Mouse (Mus musculus) midbrain, embryonic 15.5 days (tissue): Measurements from ENCODE around the gene Rpl28. TPM values are rescaled to one million over a fixed set of nuclear protein-coding genes. Genes with fewer than 3 reads are reported as not detected.
"Not testable (repeated sequence)": the region's sequence is repeated elsewhere in the genome, so short reads cannot be mapped to it uniquely, and the experiment has no call there.

ENCODE experiments used
- ATAC-seq: fragments of 200-750 bp; cut with Nextera tagmentation; replicated peaks from 2 replicates; pipeline ENCODE4 v1.8.0; 2017; ENCODE audit warnings: moderate TSS enrichment
- H3K27ac ChIP-seq: fragments of 300-500 bp; sonication (generic); 2 replicates; pipeline ENCODE4 v1.5.1; 2015; ENCODE audit warnings: mild to moderate bottlenecking, inconsistent platforms
- H3K27me3 ChIP-seq: fragments of 300-500 bp; sonication (generic); replicated peaks from 2 replicates; pipeline ENCODE4 v1.6.1; 2015; ENCODE audit warnings: inconsistent platforms
- H3K36me3 ChIP-seq: fragments of 300-500 bp; sonication (generic); replicated peaks from 2 replicates; pipeline ENCODE4 v1.6.1; 2015; ENCODE audit warnings: inconsistent platforms
- H3K4me1 ChIP-seq: fragments of 300-500 bp; sonication (generic); 2 replicates; pipeline ENCODE4 v1.6.1; 2015; ENCODE audit warnings: inconsistent platforms
- H3K4me2 ChIP-seq: fragments of 300-500 bp; sonication (generic); 2 replicates; pipeline ENCODE4 v1.6.1; 2015; ENCODE audit warnings: inconsistent platforms, mild to moderate bottlenecking, moderate library complexity
- H3K4me3 ChIP-seq: fragments of 300-500 bp; sonication (generic); 2 replicates; pipeline ENCODE4 v1.5.1; 2015; ENCODE audit warnings: mild to moderate bottlenecking, inconsistent platforms
- H3K9ac ChIP-seq: fragments of 300-500 bp; sonication (generic); 2 replicates; pipeline ENCODE4 v1.6.1; 2015; ENCODE audit warnings: mild to moderate bottlenecking, inconsistent platforms
- H3K9me3 ChIP-seq: fragments of 300-500 bp; sonication (generic); 2 replicates; pipeline ENCODE4 v1.6.1; 2016; ENCODE audit warnings: inconsistent platforms
- WGBS: fragments of 180-500 bp; shearing (Covaris S2); methylation state at CpG from one replicate; pipeline ENCODE4 v1.1.7; 2015; ENCODE audit warnings: mixed read lengths; 5-methylcytosine and 5-hydroxymethylcytosine counted together
- polyA plus RNA-seq: library from polyadenylated mRNA; unstranded; fragments of >200 nt; fragmentation: Nextera tagmentation; extraction: Ambion mirVana; gene quantifications from 2 replicates; pipeline ENCODE4 v1.2.1, GENCODE M21; 2015

Gene Rpl28
- polyA plus RNA-seq, 1 experiment from 2014 or later = 187 TPM

DNA sequence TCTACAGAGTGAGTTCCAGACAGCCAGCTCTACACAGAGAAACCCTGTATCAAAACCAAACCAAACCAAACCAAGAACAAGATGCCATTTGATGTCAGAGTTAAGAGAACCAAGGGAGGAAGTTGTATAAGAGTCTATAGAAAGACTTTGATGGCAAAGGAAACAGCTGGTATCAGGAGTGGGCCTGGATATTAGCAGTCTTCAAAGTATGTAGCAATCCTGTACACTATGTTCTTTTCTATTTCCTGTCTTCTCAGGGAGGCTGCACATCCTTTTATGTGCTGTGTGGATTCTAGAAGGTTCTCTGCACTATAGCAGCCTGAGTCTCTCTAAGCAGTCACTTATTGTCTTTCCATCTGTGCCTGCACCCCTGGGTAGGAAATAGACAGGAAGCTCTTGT is 23.9 kb downstream of the Rpl28 start:
- Histone ChIP-seq H3K36me3 (no peaks in the 10 kb centered on the region), H3K27ac (no peak overlapping the region), H3K9me3 (no peaks in the 10 kb centered on the region), H3K4me2 (no peak overlapping the region), H3K4me1 (peaks cover 7% of the 10 kb centered on the region), H3K27me3 (no peaks in the 10 kb centered on the region), H3K4me3 (no peak overlapping the region), H3K9ac (no peak overlapping the region)
- ATAC-seq = no peak

DNA sequence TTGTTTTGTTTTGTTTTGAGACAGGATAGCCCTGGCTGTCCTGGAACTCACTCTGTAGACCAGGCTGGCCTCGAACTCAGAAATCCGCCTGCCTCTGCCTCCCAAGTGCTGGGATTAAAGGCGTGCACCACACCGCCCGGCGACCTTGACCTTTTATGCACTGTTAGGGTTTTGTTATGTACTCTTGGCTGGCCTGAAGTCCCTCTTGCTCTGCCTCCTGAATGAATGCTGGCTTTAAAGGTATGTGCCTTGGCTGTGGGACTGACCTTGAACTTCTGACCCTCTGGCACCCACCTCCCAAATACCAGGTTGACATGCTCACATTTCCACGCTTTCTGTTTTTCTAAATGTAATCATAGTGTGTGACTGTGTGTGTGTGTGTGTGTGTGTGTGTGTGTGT is 28.3 kb downstream of the Rpl28 start:
- not testable (repeated sequence) for H3K36me3 ChIP-seq, H3K4me3 ChIP-seq, H3K4me2 ChIP-seq, H3K4me1 ChIP-seq, H3K27me3 ChIP-seq, H3K27ac ChIP-seq, ATAC-seq, H3K9me3 ChIP-seq, H3K9ac ChIP-seq
- 93% methylated on average over 7 of the region's 7 CpGs for WGBS

DNA sequence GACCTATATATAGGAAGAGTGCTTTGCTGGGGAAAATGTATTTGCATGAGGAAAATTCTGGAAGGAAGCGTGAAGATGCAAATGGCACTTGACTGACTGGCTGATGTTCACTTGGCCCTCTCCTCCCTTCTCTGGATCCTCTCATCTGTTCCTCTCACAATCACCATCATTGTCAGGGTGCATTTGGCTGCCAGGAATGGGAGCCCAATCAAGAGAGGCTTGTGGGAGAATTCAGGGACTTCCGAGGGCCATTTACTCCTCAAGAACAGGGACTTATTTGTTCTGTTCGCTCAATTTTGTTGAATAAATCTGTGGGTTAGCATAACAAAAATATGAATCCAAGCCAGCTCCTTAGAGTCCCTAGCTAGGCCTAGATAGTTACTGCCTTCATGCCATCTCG is 29.0 kb downstream of the Rpl28 start:
- ATAC-seq = no peak
- H3K4me3 ChIP-seq = no peak overlapping the region
- no peak overlapping the region for H3K9ac ChIP-seq
- H3K27ac ChIP-seq = no peak overlapping the region
- H3K4me1 ChIP-seq = no peaks in the 10 kb centered on the region
- WGBS = 75% methylated on average over 4 of the region's 4 CpGs
- no peaks in the 10 kb centered on the region for H3K9me3 ChIP-seq
- no peaks in the 10 kb centered on the region for H3K36me3 ChIP-seq
- no peak overlapping the region for H3K4me2 ChIP-seq
- H3K27me3 ChIP-seq = no peaks in the 10 kb centered on the region

DNA sequence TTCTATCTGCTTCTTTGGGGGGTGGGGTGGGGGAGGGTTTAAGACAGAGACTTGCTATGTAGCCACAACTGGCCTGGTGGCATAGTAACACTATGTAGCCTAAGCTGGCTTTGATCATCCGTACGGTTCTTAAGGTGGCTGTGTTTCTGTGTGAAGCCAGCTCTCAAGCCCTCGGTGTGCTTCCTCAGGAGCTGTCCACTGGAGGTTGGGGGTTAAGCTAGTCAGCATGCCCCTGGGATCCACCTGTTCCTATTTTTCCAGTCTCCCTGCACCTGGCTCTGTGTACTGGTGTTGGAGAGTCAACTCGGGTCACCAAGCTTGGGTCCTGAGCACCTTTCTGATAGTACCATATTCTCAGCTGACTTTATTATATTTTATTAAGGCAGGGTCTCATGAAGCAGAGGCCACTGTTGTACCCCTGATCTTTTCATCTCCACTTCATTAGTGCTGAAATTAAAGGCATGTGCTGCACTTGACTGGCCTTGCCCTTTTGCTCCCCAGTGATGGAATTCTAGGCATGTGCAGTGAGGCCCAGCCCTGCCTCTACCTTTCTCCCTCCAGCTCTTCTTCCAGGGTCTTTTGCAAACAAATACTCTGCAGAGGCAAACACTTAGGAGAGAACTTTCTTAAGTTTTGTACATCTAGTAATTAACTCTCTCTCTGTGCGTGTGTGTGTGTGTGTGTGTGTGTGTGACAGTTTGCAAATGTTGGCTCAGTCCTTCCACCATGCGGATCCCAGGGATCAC is 29.7 kb downstream of the Rpl28 start:
- 76% methylated on average over 6 of the region's 6 CpGs for WGBS
- Histone ChIP-seq H3K9ac (no peak overlapping the region), H3K27me3 (no peaks in the 10 kb centered on the region), H3K9me3 (no peaks in the 10 kb centered on the region), H3K36me3 (no peaks in the 10 kb centered on the region; the same call in 1 of the 2 replicates), H3K4me2 (no peak overlapping the region), H3K4me3 (no peak overlapping the region), H3K4me1 (no peaks in the 10 kb centered on the region), H3K27ac (no peak overlapping the region)
- ATAC-seq = no peak

DNA sequence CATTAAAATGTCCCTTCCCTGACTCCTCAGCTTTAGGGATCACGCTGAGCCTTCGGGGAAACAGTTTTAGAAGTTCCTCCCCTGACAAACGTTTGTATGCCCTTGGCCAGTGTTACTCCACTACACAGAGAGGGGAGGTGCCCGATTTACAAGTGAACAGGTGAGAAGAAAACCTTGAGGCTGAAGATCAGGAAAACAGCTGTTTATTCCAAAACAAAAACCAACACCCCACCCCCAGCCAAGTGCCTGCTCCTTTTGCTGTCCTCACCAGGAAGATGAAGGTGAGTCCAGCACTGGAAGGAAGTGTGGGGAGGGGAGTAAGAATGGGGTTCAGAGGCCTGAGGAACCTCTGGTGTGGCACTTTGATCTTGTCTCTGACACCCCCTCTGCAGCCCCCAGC is 32.7 kb downstream of the Rpl28 start:
- no peaks in the 10 kb centered on the region for H3K9me3 ChIP-seq
- 58% methylated on average over 4 of the region's 4 CpGs for WGBS
- no peak for ATAC-seq

DNA sequence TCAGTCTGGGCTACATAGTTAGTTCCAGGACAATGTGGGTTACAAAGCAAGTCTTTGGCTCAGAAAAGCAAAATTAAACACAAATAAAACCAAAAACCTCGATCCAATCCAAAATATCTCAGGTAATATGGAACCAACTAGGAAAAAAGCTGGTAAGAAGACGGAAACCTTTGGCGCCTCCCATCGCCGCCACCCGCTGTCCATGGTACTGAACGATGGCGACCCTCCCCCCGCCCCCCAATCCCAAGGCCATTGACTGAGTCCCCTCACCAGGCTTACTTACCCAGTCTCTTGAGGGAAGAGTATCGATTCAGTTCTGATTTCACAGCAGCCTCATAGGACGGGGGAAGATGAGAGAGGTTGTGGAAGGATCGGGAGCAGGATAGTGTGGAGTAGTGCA is 37.8 kb downstream of the Rpl28 start:
- Histone ChIP-seq H3K4me1 (0 out of 2 replicates have a peak, but pooled peaks cover 2% of the 10 kb centered on the region), H3K36me3 (peaks cover 15% of the 10 kb centered on the region), H3K27me3 (no peaks in the 10 kb centered on the region), H3K9me3 (no peaks in the 10 kb centered on the region), H3K4me3 (no peak overlapping the region), H3K27ac (no peak overlapping the region), H3K9ac (no peak overlapping the region), H3K4me2 (no peak overlapping the region)
- 9% methylated on average over 12 of the region's 12 CpGs for WGBS
- no peak for ATAC-seq

More for the DNA sequence above, 32.7 kb downstream of the Rpl28 start:
- peaks cover 15% of the 10 kb centered on the region for H3K36me3 ChIP-seq
- H3K4me1 ChIP-seq = no peaks in the 10 kb centered on the region
- H3K27ac ChIP-seq = no peak overlapping the region
- no peak overlapping the region for H3K9ac ChIP-seq
- H3K27me3 ChIP-seq = no peaks in the 10 kb centered on the region
- no peak overlapping the region for H3K4me3 ChIP-seq
- no peak overlapping the region for H3K4me2 ChIP-seq

DNA sequence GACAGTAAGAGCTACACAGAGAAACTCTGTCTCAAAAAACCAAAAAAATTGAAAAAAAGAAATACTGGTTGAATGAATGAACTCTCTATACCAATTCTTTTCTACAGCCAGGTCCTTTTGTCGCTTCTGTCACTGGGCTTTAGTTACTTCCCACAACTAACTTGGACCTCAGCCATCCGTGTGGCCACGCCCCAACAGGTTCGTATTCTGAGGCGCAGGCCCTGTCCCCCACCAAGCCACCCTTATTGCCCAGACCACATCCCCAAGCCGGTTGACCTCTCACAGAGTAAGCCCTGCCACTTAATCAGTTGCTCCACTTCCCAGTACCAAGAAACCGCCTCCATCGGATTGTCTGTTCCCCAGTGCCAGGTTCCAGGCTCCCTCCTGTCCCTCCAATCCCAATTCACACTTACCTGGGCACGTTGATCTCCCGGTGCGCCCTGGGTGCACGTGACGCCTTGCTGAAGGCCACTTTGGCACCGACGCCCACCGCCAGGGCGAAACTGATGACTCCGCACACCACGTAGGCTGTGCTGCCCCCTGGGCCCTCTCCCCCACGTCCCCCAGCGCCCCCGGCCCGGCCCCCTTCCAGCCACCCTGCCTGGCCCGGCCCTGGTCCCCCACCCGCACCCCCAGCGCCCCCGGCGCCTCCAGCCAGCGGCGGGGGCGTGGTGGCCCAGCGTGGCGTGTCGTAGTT is 43.1 kb downstream of the Rpl28 start:
- H3K4me1 ChIP-seq = peaks cover 13% of the 10 kb centered on the region
- peak overlapping the region; percentile 59 for H3K4me2 ChIP-seq
- H3K9ac ChIP-seq = peak overlapping the region; percentile 89
- H3K9me3 ChIP-seq = no peaks in the 10 kb centered on the region
- H3K27ac ChIP-seq = peak overlapping the region; percentile 90
- WGBS = 6% methylated on average over 34 of the region's 34 CpGs
- no peaks in the 10 kb centered on the region; the same call in 1 of the 2 replicates for H3K36me3 ChIP-seq
- peak overlapping the region; percentile 61 for H3K4me3 ChIP-seq
- peak; percentile 31 for ATAC-seq
- no peaks in the 10 kb centered on the region for H3K27me3 ChIP-seq

DNA sequence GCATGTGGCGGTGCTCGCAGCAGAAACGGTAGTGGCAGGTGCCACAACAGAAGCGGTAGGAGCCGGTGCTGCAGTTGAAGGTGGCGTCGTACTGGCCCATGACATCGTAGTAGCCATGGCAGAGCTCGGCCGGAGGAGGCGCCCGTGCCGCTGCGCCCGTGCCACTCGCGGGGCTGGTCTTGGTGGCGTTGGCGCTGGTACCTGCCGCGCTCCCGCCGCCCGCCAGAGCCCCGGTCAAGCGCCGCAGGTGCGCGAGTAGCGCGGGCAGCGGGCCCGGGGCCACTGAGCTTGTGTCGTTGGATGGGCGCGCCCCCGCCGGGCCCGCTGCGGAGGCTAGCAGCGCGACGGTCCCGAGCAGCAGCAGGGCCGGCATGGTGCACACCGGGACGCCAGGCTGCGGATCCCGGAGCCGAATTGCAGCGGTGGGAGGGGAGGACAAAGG is 43.7 kb downstream of the Rpl28 start:
- under 1% methylated on average over 48 of the region's 51 CpGs for WGBS
- H3K27me3 ChIP-seq = no peaks in the 10 kb centered on the region

DNA sequence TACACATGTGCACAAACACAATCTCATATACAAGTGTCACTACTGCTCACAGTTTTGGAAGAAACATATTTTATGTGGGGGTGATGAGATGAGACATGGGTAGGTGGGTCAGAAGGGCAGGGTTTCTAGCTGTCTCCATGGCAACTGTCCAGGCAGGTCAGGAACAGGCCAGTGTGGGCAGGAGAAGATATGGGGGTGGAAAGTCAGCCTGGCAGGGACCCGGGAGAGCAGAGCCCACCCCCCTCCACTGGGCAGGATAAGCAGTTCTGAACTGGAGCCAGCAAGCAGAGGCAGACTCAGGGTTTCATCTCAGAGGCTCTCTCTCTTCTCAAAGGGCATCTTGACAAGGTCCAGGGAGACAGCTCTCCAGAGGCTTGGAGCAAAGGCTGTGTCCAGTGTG is 45.0 kb downstream of the Rpl28 start:
- Histone ChIP-seq H3K9ac (no peak overlapping the region), H3K27ac (no peak overlapping the region), H3K4me2 (no peak overlapping the region), H3K27me3 (no peaks in the 10 kb centered on the region), H3K4me1 (peaks cover 27% of the 10 kb centered on the region), H3K9me3 (no peaks in the 10 kb centered on the region), H3K36me3 (no peaks in the 10 kb centered on the region), H3K4me3 (0 out of 2 replicates have a peak overlapping the region, but pooled peaks have one; percentile 1)
- WGBS = 10% methylated on average over 1 of the region's 1 CpGs
- ATAC-seq = no peak

More for the DNA sequence above, 43.7 kb downstream of the Rpl28 start:
- H3K27ac ChIP-seq = peak overlapping the region; percentile 90
- no peaks in the 10 kb centered on the region; the same call in 1 of the 2 replicates for H3K36me3 ChIP-seq
- ATAC-seq = peak; percentile 93
- H3K9ac ChIP-seq = peak overlapping the region; percentile 89
- peaks cover 14% of the 10 kb centered on the region for H3K4me1 ChIP-seq
- H3K9me3 ChIP-seq = no peaks in the 10 kb centered on the region
- peak overlapping the region; percentile 61 for H3K4me3 ChIP-seq
- peak overlapping the region; percentile 59 for H3K4me2 ChIP-seq

DNA sequence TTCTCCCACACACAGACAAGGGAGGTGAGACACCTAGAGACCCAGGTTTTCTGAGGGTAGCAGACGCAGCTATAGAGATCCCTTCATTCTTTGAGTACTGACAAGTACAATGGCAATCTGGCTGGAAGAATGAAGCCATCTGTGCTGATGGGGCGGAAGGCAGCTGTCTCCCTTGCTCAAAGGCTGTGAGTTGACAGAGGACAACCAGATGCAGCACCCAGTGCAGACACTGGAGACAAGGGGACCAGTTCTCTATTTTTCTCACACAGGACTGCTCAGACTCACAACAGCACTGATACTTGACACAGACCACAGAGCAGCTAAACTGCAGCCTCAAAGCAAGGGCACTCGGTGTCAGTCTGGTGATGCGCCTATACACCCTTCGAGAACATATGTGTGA is 49.4 kb downstream of the Rpl28 start:
- ATAC-seq = no peak
- Histone ChIP-seq H3K27ac (peak overlapping the region; percentile 90), H3K27me3 (no peaks in the 10 kb centered on the region), H3K4me2 (peak overlapping the region; percentile 85), H3K9me3 (no peaks in the 10 kb centered on the region), H3K4me1 (peaks cover 35% of the 10 kb centered on the region), H3K36me3 (no peaks in the 10 kb centered on the region), H3K4me3 (peak overlapping the region; percentile 81), H3K9ac (peak overlapping the region; percentile 76; the same call in 1 of the 2 replicates)
- 47% methylated on average over 5 of the region's 5 CpGs for WGBS

DNA sequence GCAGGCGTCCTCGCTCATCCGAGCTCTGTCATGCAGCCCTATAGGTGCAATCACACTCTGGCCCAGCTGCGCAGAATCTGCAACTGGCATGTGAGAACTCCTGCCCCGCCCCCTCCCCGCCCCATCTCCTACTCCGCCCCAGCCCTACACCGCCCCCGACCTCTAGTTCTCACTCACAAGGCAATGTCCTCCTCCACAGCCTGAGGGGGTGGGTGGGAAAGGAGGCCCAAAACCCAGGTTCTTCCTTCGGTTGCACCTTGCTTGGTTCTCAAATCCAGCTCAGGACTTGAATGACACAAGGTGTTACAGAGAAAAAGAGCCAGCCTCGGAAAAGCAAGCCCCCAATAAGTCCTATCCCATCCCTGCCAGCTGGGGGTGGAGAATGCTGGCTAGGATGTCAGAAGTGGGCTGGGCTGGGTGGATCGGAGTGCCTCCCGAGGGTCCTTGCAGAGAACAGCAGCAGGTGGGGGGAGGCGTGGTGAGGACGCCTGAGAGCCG is 50.0 kb downstream of the Rpl28 start:
- H3K4me1 ChIP-seq = peaks cover 32% of the 10 kb centered on the region
- 3% methylated on average over 16 of the region's 16 CpGs for WGBS
- H3K9me3 ChIP-seq = no peaks in the 10 kb centered on the region
- ATAC-seq = peak; percentile 68
- peak overlapping the region; percentile 90 for H3K27ac ChIP-seq
- H3K9ac ChIP-seq = peak overlapping the region; percentile 76; the same call in 1 of the 2 replicates
- peak overlapping the region; percentile 81 for H3K4me3 ChIP-seq
- no peaks in the 10 kb centered on the region for H3K27me3 ChIP-seq
- peak overlapping the region; percentile 85 for H3K4me2 ChIP-seq
- no peaks in the 10 kb centered on the region for H3K36me3 ChIP-seq

DNA sequence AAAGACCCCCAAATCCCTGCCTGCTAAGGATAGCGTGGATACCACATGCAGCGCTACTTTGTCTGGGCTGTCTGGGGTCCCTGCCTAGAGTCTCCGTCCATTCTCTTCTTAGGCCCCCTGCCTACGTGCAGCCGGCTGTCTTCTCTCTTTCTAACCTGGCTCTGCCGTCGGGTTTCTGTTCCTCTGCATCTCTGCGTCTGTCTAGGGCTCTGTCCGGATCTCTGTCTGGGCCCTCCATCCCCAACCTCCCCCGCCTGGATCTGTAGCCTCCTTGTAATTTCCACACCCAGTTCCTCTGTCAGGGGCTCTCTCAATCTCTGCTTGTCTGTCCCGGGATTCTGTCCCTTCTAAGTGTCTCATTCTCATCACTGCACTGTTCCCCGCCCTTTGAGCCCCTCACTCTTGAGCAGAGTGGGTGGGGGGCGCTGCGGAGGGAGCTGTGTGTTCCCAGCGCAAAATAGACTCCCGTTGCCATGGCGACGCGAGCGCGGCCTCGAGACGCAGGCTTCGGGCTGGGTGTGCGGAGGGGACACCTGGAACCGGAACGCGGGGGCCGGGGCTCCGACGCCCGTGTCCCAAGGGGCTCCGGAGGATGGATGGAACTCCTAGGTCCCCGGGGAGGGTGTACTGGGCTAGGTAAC is 51.0 kb downstream of the Rpl28 start:
- Histone ChIP-seq H3K27me3 (no peaks in the 10 kb centered on the region), H3K36me3 (no peaks in the 10 kb centered on the region), H3K9ac (peak overlapping the region; percentile 76), H3K9me3 (no peaks in the 10 kb centered on the region), H3K4me1 (peaks cover 29% of the 10 kb centered on the region), H3K27ac (peak overlapping the region; percentile 90), H3K4me2 (peak overlapping the region; percentile 85), H3K4me3 (peak overlapping the region; percentile 81)
- under 1% methylated on average over 34 of the region's 34 CpGs for WGBS
- peak; percentile 55 for ATAC-seq
